Mouse (Mus musculus): Measurements from ENCODE around the gene Gab1.

The Gab1 gene

GRCm38 (mm10) chr8:80738046-80738387 is 142.3 kb downstream of the Gab1 start:
- no peak for DNase-seq (ENCODE audit: low read depth, low spot score)
- Histone ChIP-seq H3K36me3 (ENCODE audit: control insufficient read depth, insufficient read depth, low read length, poor library complexity, severe bottlenecking) (peaks cover 5% of the 10 kb centered on the region), H3K27me3 (ENCODE audit: control insufficient read depth, insufficient read depth, low read length, poor library complexity, severe bottlenecking) (no peaks in the 10 kb centered on the region)

- Histone ChIP-seq H3K27me3 (ENCODE audit: control insufficient read depth, insufficient read depth, low read length, poor library complexity, severe bottlenecking) (no peaks in the 10 kb centered on the region), H3K36me3 (ENCODE audit: control insufficient read depth, insufficient read depth, low read length, poor library complexity, severe bottlenecking) (peaks cover 18% of the 10 kb centered on the region)
- DNase-seq (ENCODE audit: low read depth, low spot score) = peak; percentile 29
Measured at GRCm38 (mm10) chr8:80732326-80732725, 148.0 kb downstream of the Gab1 start.

GRCm38 (mm10) chr8:80714461-80714860 is 165.9 kb downstream of the Gab1 start:
- H3K27me3 ChIP-seq (ENCODE audit: control insufficient read depth, insufficient read depth, low read length, poor library complexity, severe bottlenecking) = no peaks in the 10 kb centered on the region
- peaks cover 20% of the 10 kb centered on the region for H3K36me3 ChIP-seq (ENCODE audit: control insufficient read depth, insufficient read depth, low read length, poor library complexity, severe bottlenecking)
- DNase-seq (ENCODE audit: low read depth, low spot score) = no peak
